Mouse (Mus musculus): ENCODE data around the gene Myadml2.

DNA sequence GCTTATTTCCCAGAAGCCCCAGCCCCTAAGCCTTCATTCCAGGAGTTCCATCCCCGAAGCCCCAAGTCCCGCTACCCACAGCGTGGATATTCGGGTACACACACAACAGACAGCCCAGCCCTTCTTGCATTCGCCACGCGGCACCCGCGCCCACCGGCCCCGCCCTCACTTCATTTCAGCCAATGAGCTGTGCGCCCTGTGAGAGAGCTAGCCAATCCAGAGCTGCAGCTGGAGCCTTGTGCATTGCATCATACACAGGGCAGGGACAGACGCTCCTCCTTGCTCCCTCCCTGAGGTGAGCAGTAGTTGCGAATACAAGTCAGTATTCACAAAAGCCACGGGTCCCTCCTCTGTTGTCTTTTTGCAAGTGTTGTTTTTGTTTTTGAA is 4.4 kb downstream of the Myadml2 start, which contains the start of gene Pycr1:
- TF ChIP-seq CTCF (IDR thresholded peaks at IDR 0.05; ENCODE audit: borderline replicate concordance, insufficient read depth, low read length) (no peak), POLR2A (IDR thresholded peaks at IDR 0.05; ENCODE audit: low read depth, low read length) (peak; percentile 85)
